Mouse (Mus musculus): ENCODE results near the gene Gm20388. TPM values are rescaled to one million over a fixed set of nuclear protein-coding genes. Genes with fewer than 3 reads are reported as not detected.

The Gm20388 gene
- total RNA-seq, 2 experiments from 2014 or later = 12.7 TPM; not detected in 1

GRCm38 (mm10) chr8:121376116-121376950 is 1465.7 kb downstream of the Gm20388 start:
- peak; percentile 24 to 46 for DNase-seq

GRCm38 (mm10) chr8:121377680-121378079 is 1467.0 kb downstream of the Gm20388 start:
- no peak for DNase-seq

- no peak for DNase-seq
Measured at GRCm38 (mm10) chr8:121379387-121379786, 1468.7 kb downstream of the Gm20388 start.

DNA sequence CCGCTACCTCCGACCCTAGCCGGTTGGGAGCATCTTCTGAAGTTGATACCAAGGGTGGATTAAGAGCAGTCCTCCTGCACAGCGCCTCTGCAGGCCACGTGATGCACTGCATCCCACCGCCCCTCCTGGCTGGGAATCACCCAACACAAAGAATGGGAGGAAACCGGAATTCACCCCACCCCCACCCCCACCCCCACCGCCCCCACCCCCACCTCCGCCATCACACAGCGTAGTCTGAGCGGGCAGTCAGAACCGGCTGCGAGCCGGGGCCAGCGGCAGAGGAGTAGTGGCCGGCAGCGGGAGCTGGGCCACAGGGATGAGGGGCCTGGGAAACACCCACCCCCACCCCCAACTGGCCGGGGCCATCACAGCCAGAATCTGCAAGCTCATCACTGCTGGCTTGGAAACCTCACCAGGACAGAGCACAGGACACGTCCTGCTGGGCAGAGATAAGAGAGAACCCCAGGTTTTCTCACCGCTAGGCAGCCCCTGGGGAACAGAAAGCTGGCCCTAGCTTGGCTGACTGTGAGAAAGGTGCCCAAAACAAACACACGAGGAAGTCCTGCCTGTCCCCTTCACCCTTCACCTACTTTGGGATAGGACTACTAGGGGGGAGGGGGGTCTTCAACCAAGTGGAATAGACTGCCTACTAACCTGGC is 1472.1 kb downstream of the Gm20388 start:
- DNase-seq = peak; percentile 34 to 37

GRCm38 (mm10) chr8:121385540-121385939 is 1474.9 kb downstream of the Gm20388 start:
- no peak for DNase-seq

GRCm38 (mm10) chr8:121390608-121391007 is 1480.0 kb downstream of the Gm20388 start:
- DNase-seq = no peak

DNA sequence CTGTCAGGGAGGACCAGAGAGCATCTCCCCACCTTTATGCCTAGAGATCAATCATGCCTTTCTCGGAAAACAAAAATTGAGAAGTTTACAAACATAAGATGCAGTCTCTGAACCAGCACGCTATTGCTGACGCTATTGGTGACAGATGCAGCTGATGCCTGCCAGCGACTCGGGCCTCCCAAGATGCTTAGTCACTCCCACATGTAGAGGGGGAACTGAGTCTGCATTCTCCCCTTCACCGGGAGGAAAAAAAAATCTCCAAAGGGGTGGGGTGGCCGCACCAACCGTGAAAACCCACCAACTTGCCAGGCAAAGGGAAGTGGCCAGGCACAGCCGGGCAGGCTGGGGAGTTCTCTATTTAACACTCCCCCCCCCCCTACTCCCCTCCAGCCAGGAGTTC is 1480.6 kb downstream of the Gm20388 start:
- no peak for DNase-seq

GRCm38 (mm10) chr8:121391771-121392170 is 1481.1 kb downstream of the Gm20388 start:
- no peak for DNase-seq

- no peak for DNase-seq
Measured at GRCm38 (mm10) chr8:121392482-121392881, 1481.8 kb downstream of the Gm20388 start.

GRCm38 (mm10) chr8:121393111-121393510 is 1482.5 kb downstream of the Gm20388 start:
- peak in 1 of 2 experiments; percentile 30 for DNase-seq

DNA sequence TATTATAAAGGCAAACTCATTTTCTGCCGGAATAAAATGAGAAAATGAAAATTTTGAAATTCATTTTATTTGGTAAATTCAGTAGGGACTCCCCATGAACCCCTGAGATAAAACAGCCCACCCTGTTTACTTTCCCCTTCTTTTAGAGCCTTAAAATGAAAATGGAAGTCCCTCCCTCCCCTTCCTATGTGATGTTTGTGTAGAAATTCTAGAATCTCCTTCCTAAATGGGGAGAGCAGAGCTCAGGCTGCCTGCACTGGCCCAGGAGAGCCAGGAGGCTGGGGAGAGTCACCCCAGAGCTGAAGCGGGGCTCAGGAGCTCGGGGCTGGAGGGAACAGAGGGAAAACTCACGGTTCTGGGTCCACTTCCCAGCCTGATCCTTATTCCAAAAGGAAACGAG is 1484.0 kb downstream of the Gm20388 start:
- no peak for DNase-seq

DNA sequence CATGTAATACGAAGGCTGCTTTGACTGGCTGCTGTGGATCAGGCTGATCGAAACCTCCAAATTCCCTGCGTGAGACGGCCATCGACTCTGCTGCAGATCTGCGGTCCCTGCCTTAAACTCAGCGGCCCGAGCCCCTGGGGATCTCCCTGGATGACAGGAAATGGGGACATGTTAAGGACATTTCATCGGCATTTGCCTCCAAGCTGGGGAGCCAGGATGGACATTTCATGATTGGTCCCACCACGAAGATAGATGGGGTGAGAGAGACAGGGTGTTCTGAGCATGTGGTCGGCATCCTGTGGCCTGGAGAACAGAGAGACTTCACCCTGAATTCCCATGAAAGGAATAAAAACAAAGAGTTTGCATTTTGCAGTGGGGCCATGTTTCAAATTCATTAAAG is 1484.7 kb downstream of the Gm20388 start:
- no peak for DNase-seq

DNA sequence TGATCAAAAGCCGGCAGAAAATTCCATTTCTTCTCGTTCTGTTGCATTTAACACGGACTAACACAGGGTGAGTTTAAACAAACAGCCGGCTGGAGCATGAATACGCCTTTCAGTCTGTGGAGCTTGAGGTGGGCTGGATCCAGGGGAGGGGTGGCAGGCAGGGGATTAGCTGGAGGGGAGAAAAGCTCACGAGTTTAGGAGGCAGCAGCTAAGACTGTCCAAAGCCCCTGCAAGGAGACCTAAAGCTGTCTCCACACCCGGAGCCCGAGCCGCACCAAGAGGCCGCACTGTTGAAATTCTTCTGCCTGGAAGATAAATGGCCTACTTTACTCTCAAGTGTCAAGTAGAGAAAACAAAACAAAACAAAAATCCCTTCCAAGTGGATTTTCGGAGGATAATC is 1485.5 kb downstream of the Gm20388 start:
- DNase-seq = no peak

GRCm38 (mm10) chr8:121397201-121397698 is 1486.6 kb downstream of the Gm20388 start:
- DNase-seq = no peak

DNA sequence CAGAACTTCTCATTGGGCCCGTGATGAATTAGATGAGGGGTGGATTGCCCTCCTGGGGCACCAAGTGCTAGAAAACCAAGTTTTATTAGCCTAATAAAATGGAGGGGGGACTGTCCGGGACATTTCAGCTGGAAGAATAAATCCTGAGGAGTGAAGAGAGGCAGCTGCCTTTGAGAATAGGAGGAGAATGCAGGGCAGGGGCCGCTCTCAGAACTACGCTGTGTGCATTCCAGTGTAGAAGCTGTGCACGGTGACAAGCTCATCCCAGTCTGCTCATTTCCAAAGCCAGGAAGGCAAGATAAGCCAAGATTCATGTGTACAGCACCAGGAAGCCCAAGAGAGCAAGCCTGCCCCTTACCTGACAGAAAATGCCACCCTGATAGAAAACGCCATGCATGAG is 1487.4 kb downstream of the Gm20388 start:
- no peak for DNase-seq

GRCm38 (mm10) chr8:121398724-121399123 is 1488.1 kb downstream of the Gm20388 start:
- DNase-seq = no peak

DNA sequence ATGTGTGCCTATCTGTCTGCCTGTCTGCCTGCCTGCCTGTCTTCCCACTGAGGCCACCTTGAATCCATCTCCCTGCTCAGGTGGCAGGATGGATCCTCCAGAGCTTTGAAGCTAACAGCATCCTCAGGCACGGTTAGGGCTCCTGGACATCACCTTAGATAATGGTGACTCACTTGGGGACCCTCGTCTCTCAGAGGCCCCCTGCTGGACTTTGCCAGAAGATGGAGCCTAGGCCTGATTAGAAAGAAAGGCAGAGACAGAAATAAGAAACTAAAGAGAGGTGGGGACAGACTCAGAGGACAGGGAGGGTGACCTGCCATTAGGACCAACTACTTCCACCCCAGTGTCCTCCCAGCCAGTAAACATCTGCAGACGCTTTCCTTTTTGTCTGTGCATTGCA is 1488.5 kb downstream of the Gm20388 start:
- no peak for DNase-seq

- no peak for DNase-seq
Measured at GRCm38 (mm10) chr8:121400581-121400980, 1489.9 kb downstream of the Gm20388 start.

DNA sequence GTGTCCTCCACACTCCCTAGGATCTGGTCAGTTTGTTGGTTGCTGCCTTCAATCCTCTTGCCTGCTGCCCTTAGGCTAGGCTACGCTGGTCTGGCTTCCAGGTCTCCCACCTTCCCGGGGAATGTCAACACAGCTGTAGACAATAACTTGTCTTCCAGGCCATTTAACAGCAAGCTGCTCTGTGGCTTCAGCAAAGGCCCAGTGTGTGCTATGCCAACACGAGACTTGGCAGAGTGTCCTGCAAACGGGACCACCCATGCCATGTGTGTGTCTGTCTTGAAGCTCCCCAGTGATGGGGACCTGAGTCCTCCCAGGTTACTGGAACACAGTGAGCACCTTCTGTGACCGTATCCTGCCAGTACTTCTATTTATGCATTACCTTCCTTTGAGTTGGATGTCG is 1493.2 kb downstream of the Gm20388 start:
- no peak for DNase-seq

- no peak for DNase-seq
Measured at GRCm38 (mm10) chr8:121418081-121418480, 1507.4 kb downstream of the Gm20388 start.

- no peak for DNase-seq
Measured at GRCm38 (mm10) chr8:121419551-121419950, 1508.9 kb downstream of the Gm20388 start.

DNA sequence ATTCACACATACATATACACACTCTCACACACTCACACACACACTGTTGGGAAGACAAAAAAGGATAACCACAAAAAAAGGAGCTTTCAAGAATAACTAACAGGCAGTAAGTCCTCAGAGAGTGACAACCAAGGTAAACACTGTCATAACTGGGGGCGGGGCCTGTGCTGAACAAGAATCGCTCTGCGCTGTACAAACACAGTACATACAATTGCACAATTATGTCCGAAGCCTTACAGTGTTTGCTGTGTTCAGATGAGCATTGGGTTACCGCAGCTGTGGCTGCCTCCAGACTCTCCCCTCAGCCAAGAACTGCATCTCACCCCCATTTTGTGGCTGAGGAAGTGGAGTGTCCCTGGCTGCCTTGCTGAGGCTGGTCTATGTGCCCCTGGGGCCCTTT is 1510.4 kb downstream of the Gm20388 start:
- no peak for DNase-seq

DNA sequence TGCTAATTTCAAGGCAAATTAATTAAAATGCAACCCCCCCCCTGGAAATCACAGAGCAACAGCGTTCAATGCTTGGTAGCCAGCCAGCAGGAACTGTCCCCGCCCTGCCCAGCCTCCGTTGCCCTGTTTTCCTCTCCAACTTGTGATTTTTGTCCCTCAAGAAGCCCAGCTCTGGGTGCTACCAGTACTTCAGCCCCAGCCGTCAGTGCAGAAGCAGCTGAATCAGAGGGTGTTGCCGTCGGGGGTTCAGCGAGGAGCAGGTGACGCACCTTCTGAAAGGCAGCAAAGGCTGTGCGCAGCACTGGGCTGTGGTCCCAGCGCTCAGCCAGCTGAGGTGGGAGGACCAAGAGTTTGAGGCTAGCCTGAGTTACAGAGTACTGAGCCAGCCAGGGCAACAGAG is 1513.4 kb downstream of the Gm20388 start:
- no peak for DNase-seq

- no peak for DNase-seq
Measured at GRCm38 (mm10) chr8:121424600-121424999, 1514.0 kb downstream of the Gm20388 start.
